Mouse (Mus musculus) G1E (cell line): ENCODE data around the gene Id2. TPM values are rescaled to one million over a fixed set of nuclear protein-coding genes. Genes with fewer than 3 reads are reported as not detected.

ENCODE experiments used
- ATAC-seq: 2 replicates; pipeline ENCODE4 v1.8.0; 2016; ENCODE audit warnings: mild to moderate bottlenecking; ENCODE audit not compliant: insufficient number of reproducible peaks, poor library complexity, low FRiP score, severe bottlenecking; ENCODE audit errors: extremely low read depth
- DNase-seq: peaks from one replicate; pipeline ENCODE4 v3.0.0; 2012; ENCODE audit warnings: low spot score
- H3K27me3 ChIP-seq: 2 replicates; pipeline ENCODE4 v1.6.1; 2012; ENCODE audit warnings: mild to moderate bottlenecking, low read length, inconsistent platforms; ENCODE audit not compliant: insufficient read depth
- H3K36me3 ChIP-seq: replicated peaks from 2 replicates; pipeline ENCODE3; 2012; ENCODE audit warnings: mild to moderate bottlenecking, inconsistent platforms
- H3K4me1 ChIP-seq: 2 replicates; pipeline ENCODE4 v1.6.1; 2012; ENCODE audit warnings: low read depth, low read length, inconsistent platforms, mixed read lengths; ENCODE audit not compliant: insufficient read depth
- H3K4me3 ChIP-seq: 2 replicates; pipeline ENCODE4 v1.5.1; 2012; ENCODE audit warnings: low read depth, mild to moderate bottlenecking, inconsistent platforms, low read length, moderate library complexity, mixed read lengths
- H3K9me3 ChIP-seq: replicated peaks from 2 replicates; pipeline ENCODE4 v1.6.1; 2012; ENCODE audit warnings: inconsistent platforms
- CTCF ChIP-seq: IDR thresholded peaks from 2 replicates; pipeline ENCODE4 v1.5.1; 2012; ENCODE audit warnings: low read depth, low read length, inconsistent platforms, mixed read lengths
- GATA1 ChIP-seq: IDR thresholded peaks from 2 replicates; pipeline ENCODE4 v1.6.1; 2012; ENCODE audit warnings: borderline replicate concordance, low read length, inconsistent platforms, mixed read lengths
- GATA2 ChIP-seq: IDR thresholded peaks from 2 replicates; pipeline ENCODE4 v1.6.1; 2012; ENCODE audit warnings: low read depth, low read length, inconsistent platforms, borderline replicate concordance
- POLR2AphosphoS5 ChIP-seq: IDR thresholded peaks from 2 replicates; pipeline ENCODE4 v1.6.1; 2012; ENCODE audit warnings: low read depth, low read length, inconsistent platforms; ENCODE audit not compliant: insufficient replicate concordance
- TAL1 ChIP-seq: conservative IDR thresholded peaks from 2 replicates; pipeline ENCODE4 v1.6.1; 2012; ENCODE audit warnings: low read depth, low read length, inconsistent platforms, mixed read lengths
- polyA plus RNA-seq: library from polyadenylated mRNA; stranded (reverse); fragments of >175 nt; gene quantifications from 2 replicates; pipeline ENCODE4 v1.2.3, GENCODE M21; 2012
- total RNA-seq, 2 experiments: library from RNA; stranded (forward) in 1 of 2; stranded (reverse) in 1 of 2; fragments of 200-1000 nt in 1 of 2; fragments of >200 nt in 1 of 2; fragmentation: Nextera tagmentation in 1 of 2; gene quantifications; 2 replicates each; pipeline ENCODE4 v1.2.3; 2014 to 2017

Id2 gene
- total and polyA plus RNA-seq, 3 experiments: 0.11 TPM; not detected in 2

GRCm38 (mm10) chr12:25119278-25119677 is 22.3 kb upstream of the Id2 start:
- ATAC-seq: no peak
- TF ChIP-seq GATA2 (no peak), CTCF (no peak), TAL1 (no peak), POLR2AphosphoS5 (no peak), GATA1 (no peak)
- Histone ChIP-seq H3K36me3 (no peaks in the 10 kb centered on the region), H3K9me3 (peaks cover 50% of the 10 kb centered on the region), H3K27me3 (no peaks in the 10 kb centered on the region), H3K4me3 (no peak overlapping the region), H3K4me1 (no peaks in the 10 kb centered on the region)
- DNase-seq: no peak

GRCm38 (mm10) chr12:25117856-25118511 is 21.0 kb upstream of the Id2 start:
- peaks cover 42% of the 10 kb centered on the region for H3K9me3 ChIP-seq
- H3K4me3 ChIP-seq: no peak overlapping the region
- ATAC-seq (no peak), DNase-seq (no peak)
- H3K4me1 ChIP-seq: no peaks in the 10 kb centered on the region
- no peak for TF ChIP-seq POLR2AphosphoS5
- no peak for TF ChIP-seq TAL1
- no peak for TF ChIP-seq GATA2
- TF ChIP-seq GATA1: no peak
- TF ChIP-seq CTCF: no peak
- H3K36me3 ChIP-seq: no peaks in the 10 kb centered on the region
- H3K27me3 ChIP-seq: no peaks in the 10 kb centered on the region

GRCm38 (mm10) chr12:25116126-25116525 is 19.2 kb upstream of the Id2 start:
- ATAC-seq: no peak
- Histone ChIP-seq H3K36me3 (no peaks in the 10 kb centered on the region), H3K4me1 (no peaks in the 10 kb centered on the region), H3K27me3 (no peaks in the 10 kb centered on the region), H3K9me3 (peaks cover 26% of the 10 kb centered on the region), H3K4me3 (no peak overlapping the region)
- no peak for DNase-seq
- TF ChIP-seq CTCF (no peak), GATA2 (no peak), TAL1 (no peak), POLR2AphosphoS5 (no peak), GATA1 (no peak)

GRCm38 (mm10) chr12:25114426-25114825 is 17.5 kb upstream of the Id2 start:
- Histone ChIP-seq H3K36me3 (no peaks in the 10 kb centered on the region), H3K4me1 (no peaks in the 10 kb centered on the region), H3K9me3 (peaks cover 28% of the 10 kb centered on the region), H3K4me3 (no peak overlapping the region), H3K27me3 (no peaks in the 10 kb centered on the region)
- DNase-seq (no peak), ATAC-seq (no peak)
- TF ChIP-seq GATA2 (no peak), POLR2AphosphoS5 (no peak), TAL1 (no peak), CTCF (no peak), GATA1 (no peak)

GRCm38 (mm10) chr12:25113357-25113756 is 16.4 kb upstream of the Id2 start:
- Histone ChIP-seq H3K36me3 (no peaks in the 10 kb centered on the region), H3K27me3 (no peaks in the 10 kb centered on the region), H3K9me3 (peaks cover 24% of the 10 kb centered on the region), H3K4me1 (no peaks in the 10 kb centered on the region), H3K4me3 (no peak overlapping the region)
- no peak for TF ChIP-seq TAL1
- TF ChIP-seq GATA1: no peak
- TF ChIP-seq POLR2AphosphoS5: no peak
- no peak for TF ChIP-seq CTCF
- no peak for TF ChIP-seq GATA2
- ATAC-seq (no peak), DNase-seq (no peak)

- Histone ChIP-seq H3K27me3 (no peaks in the 10 kb centered on the region), H3K4me3 (no peak overlapping the region), H3K4me1 (no peaks in the 10 kb centered on the region), H3K36me3 (no peaks in the 10 kb centered on the region), H3K9me3 (peaks cover 20% of the 10 kb centered on the region)
- ATAC-seq (no peak), DNase-seq (no peak)
- TF ChIP-seq POLR2AphosphoS5: no peak
- TF ChIP-seq TAL1: no peak
- TF ChIP-seq CTCF: no peak
These were observed 15.9 kb upstream of the Id2 start for GRCm38 (mm10) chr12:25112806-25113205.

- DNase-seq: no peak
- TF ChIP-seq CTCF (no peak), GATA1 (no peak), TAL1 (no peak), GATA2 (no peak), POLR2AphosphoS5 (no peak)
- no peak for ATAC-seq
These were observed 13.7 kb upstream of the Id2 start for GRCm38 (mm10) chr12:25110682-25111078.

More at GRCm38 (mm10) chr12:25110682-25111078, 13.7 kb upstream of the Id2 start:
- H3K27me3 ChIP-seq: no peaks in the 10 kb centered on the region
- H3K4me1 ChIP-seq: no peaks in the 10 kb centered on the region
- H3K9me3 ChIP-seq: peaks cover 23% of the 10 kb centered on the region
- no peaks in the 10 kb centered on the region for H3K36me3 ChIP-seq
- H3K4me3 ChIP-seq: no peak overlapping the region
